Mouse (Mus musculus): ENCODE data around the gene Ccdc103. TPM values are rescaled to one million over a fixed set of nuclear protein-coding genes. Genes with fewer than 3 reads are reported as not detected.
A peak's percentile ranks its signal among the peaks of the same experiment; 100 is the strongest.

Gene Ccdc103
- total and polyA plus RNA-seq, 3 experiments, result 1.4 to 1.6 TPM; not detected in 1

DNA sequence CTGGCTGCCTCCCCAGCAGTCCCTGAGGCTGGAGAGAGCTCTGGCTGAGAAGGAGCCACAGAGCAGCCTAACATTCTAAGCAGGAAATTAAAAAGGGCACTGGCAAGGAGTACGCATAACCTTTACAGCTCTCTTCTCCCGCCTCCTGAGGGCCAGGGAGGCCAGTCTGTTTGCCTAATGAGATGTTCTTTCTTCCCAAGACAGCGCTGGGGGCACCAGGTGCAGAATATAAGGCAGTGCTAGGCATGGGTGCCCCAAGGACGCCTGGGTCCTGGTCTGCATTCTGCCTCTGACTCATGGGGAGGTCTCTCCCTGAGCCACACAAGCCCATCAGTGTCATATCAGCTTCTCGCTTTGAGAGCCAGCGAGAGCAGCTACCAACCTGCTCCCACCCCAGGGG, 40.5 kb downstream of the Ccdc103 start:
- H3K4me3 ChIP-seq (ENCODE audit: control insufficient read depth in 1 of 2, insufficient read depth in 1 of 2, low read depth in 2 of 2, low read length in 2 of 2), result no peak overlapping the region
- H3K4me1 ChIP-seq (ENCODE audit: control insufficient read depth in 1 of 2, insufficient read depth in 2 of 2, low read length in 2 of 2), result peaks cover 3 to 9% of the 10 kb centered on the region in 2 experiments; a peak in 3 of 4 replicates
- peaks cover 11 to 14% of the 10 kb centered on the region in 2 experiments for H3K36me3 ChIP-seq (ENCODE audit: control insufficient read depth in 1 of 2, insufficient read depth in 2 of 2, low read length in 2 of 2)
- TF ChIP-seq SIN3A (IDR thresholded peaks at IDR 0.05; ENCODE audit: low read length) (no peak), POLR2A (IDR thresholded peaks at IDR 0.05; ENCODE audit: control insufficient read depth in 1 of 2, insufficient read depth in 1 of 2, low read depth in 1 of 2, low read length in 2 of 2, poor library complexity in 1 of 2) (no peak; a peak in 1 of 4 replicates), TBP (IDR thresholded peaks at IDR 0.05; ENCODE audit: low read depth, low read length) (no peak), MYC (IDR thresholded peaks at IDR 0.05; ENCODE audit: low read depth, low read length) (no peak), MXI1 (IDR thresholded peaks at IDR 0.05; ENCODE audit: low read depth, low read length) (no peak), MAFK (IDR thresholded peaks at IDR 0.05; ENCODE audit: borderline replicate concordance, low read depth, low read length) (no peak), USF1 (IDR thresholded peaks at IDR 0.05; ENCODE audit: low read depth, low read length) (no peak), TCF12 (IDR thresholded peaks at IDR 0.05; ENCODE audit: low read depth, low read length) (no peak), CTCF (IDR thresholded peaks at IDR 0.05 in 2 of 3, conservative IDR thresholded peaks at IDR 0.05 in 1 of 3; ENCODE audit: control insufficient read depth in 1 of 3, insufficient read depth in 1 of 3, low read depth in 2 of 3, low read length in 3 of 3, poor library complexity in 1 of 3, severe bottlenecking in 1 of 3) (no peak), SMC3 (IDR thresholded peaks at IDR 0.05; ENCODE audit: low read depth, low read length) (no peak), ZMIZ1 (IDR thresholded peaks at IDR 0.05; ENCODE audit: low read depth, low read length) (no peak), ELF1 (IDR thresholded peaks at IDR 0.05; ENCODE audit: low read depth, low read length) (no peak), ETS1 (IDR thresholded peaks at IDR 0.05; ENCODE audit: low read depth, low read length) (no peak), RAD21 (IDR thresholded peaks at IDR 0.05; ENCODE audit: low read depth, low read length) (no peak), TAL1 (IDR thresholded peaks at IDR 0.05; ENCODE audit: low read length) (no peak), ZNF384 (IDR thresholded peaks at IDR 0.05; ENCODE audit: low read depth, low read length) (no peak), MYB (IDR thresholded peaks at IDR 0.05; ENCODE audit: low read depth, low read length) (no peak), KAT2A (conservative IDR thresholded peaks at IDR 0.05; ENCODE audit: low read depth, low read length) (no peak)
- no peak for DNase-seq (ENCODE audit: low read depth, low spot score)
- no peaks in the 10 kb centered on the region for H3K27me3 ChIP-seq (ENCODE audit: control insufficient read depth in 1 of 2, insufficient read depth in 2 of 2, low read length in 2 of 2)
- H3K27ac ChIP-seq (ENCODE audit: control insufficient read depth, low read depth, low read length), result no peak overlapping the region
- H3K9me3 ChIP-seq (replicated peaks; ENCODE audit: insufficient read depth, low read length), result no peaks in the 10 kb centered on the region
- H3K79me2 ChIP-seq (ENCODE audit: control insufficient read depth, insufficient read depth, low read length, poor library complexity), result peaks cover 52% of the 10 kb centered on the region
- no peak overlapping the region for H3K9ac ChIP-seq (ENCODE audit: control insufficient read depth, low read depth, low read length, poor library complexity, severe bottlenecking)

DNA sequence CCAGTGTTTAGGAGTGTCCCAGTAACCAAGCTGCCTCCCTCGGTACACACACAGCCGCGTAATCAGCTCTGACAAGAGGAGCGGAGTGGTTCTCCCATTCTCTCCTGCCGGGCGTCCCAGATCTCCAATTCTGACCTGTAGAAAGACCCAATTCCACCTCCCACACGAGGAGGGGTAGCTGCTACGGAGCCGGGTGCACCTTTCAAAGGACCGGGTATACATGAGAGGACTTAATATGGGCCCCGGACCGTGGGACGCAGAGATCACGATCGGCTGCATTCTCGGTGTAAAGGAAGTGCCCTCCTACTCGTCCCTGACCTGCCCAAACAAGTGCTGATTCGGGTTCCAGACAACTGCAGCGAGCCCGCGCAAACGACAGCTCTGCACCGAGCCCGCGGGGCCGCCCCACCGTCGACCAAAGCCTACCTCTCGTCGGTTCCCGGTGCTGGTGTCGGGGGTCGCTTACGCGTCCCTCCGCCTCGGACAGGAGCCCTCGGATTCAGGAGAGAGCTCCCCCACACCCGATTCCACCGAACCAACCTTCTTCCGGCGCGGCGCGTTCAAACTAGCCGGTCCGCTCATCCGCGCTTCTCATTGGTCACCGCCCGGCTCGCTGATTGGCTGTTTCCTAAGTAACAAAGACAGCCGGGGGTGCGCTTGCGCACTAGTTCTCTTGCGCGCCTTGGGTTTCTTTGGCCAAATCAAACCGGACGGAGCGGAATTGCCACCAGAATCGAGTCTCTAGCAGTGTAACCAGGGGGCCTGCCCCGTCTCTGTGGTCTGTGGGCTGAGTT, 43.8 kb downstream of the Ccdc103 start, which contains the start of gene Kif18b:
Gene Kif18b (minus strand): TSS at position 568 of the 794 bp plus-strand sequence.
- Histone ChIP-seq H3K9me3 (replicated peaks; ENCODE audit: insufficient read depth, low read length) (no peaks in the 10 kb centered on the region), H3K36me3 (ENCODE audit: control insufficient read depth in 1 of 2, insufficient read depth in 2 of 2, low read length in 2 of 2) (peaks cover 3 to 12% of the 10 kb centered on the region in 2 experiments), H3K79me2 (ENCODE audit: control insufficient read depth, insufficient read depth, low read length, poor library complexity) (peaks cover 44% of the 10 kb centered on the region), H3K4me3 (ENCODE audit: control insufficient read depth in 1 of 2, insufficient read depth in 1 of 2, low read depth in 2 of 2, low read length in 2 of 2) (peak within 1 kb of the TSS; percentile 86 to 87), H3K27me3 (ENCODE audit: control insufficient read depth in 1 of 2, insufficient read depth in 2 of 2, low read length in 2 of 2) (no peaks in the 10 kb centered on the region; a peak in 1 of 4 replicates), H3K27ac (ENCODE audit: control insufficient read depth, low read depth, low read length) (peak within 1 kb of the TSS; percentile 95), H3K9ac (ENCODE audit: control insufficient read depth, low read depth, low read length, poor library complexity, severe bottlenecking) (peak within 1 kb of the TSS; percentile 87), H3K4me1 (ENCODE audit: control insufficient read depth in 1 of 2, insufficient read depth in 2 of 2, low read length in 2 of 2) (peaks cover 3 to 9% of the 10 kb centered on the region in 2 experiments; a peak in 3 of 4 replicates)
- peak; percentile 100 for DNase-seq (ENCODE audit: low read depth, low spot score)
- TF ChIP-seq ETS1 (IDR thresholded peaks at IDR 0.05; ENCODE audit: low read depth, low read length), result no peak
- TF ChIP-seq TBP (IDR thresholded peaks at IDR 0.05; ENCODE audit: low read depth, low read length), result peak; percentile 90
- peak; percentile 58; the same call in 1 of the 2 replicates for TF ChIP-seq ELF1 (IDR thresholded peaks at IDR 0.05; ENCODE audit: low read depth, low read length)
- TF ChIP-seq NRF1 (IDR thresholded peaks at IDR 0.05; ENCODE audit: insufficient read depth, low read depth, low read length, poor library complexity, severe bottlenecking), result peak; percentile 92
- no peak for TF ChIP-seq JUND (IDR thresholded peaks at IDR 0.05; ENCODE audit: low read depth, low read length)
- TF ChIP-seq ZKSCAN1 (IDR thresholded peaks at IDR 0.05; ENCODE audit: low read depth, low read length), result no peak
- peak; percentile 92 for TF ChIP-seq NELFE (IDR thresholded peaks at IDR 0.05; ENCODE audit: low read depth, low read length)
- peak; percentile 69 for TF ChIP-seq MYC (IDR thresholded peaks at IDR 0.05; ENCODE audit: low read depth, low read length)
- TF ChIP-seq POLR2A (IDR thresholded peaks at IDR 0.05; ENCODE audit: control insufficient read depth in 1 of 2, insufficient read depth in 1 of 2, low read depth in 1 of 2, low read length in 2 of 2, poor library complexity in 1 of 2), result peak; percentile 64 to 97; a peak in 3 of 4 replicates
- no peak for TF ChIP-seq POLR2AphosphoS5 (IDR thresholded peaks at IDR 0.05; ENCODE audit: borderline replicate concordance, low read depth, low read length)
- TF ChIP-seq CTCF (IDR thresholded peaks at IDR 0.05 in 2 of 3, conservative IDR thresholded peaks at IDR 0.05 in 1 of 3; ENCODE audit: control insufficient read depth in 1 of 3, insufficient read depth in 1 of 3, low read depth in 2 of 3, low read length in 3 of 3, poor library complexity in 1 of 3, severe bottlenecking in 1 of 3), result no peak
- TF ChIP-seq ZC3H11A (IDR thresholded peaks at IDR 0.05; ENCODE audit: low read depth, low read length), result no peak
- 0 out of 2 replicates have a peak, but pooled peaks have one; percentile 3 for TF ChIP-seq ZNF384 (IDR thresholded peaks at IDR 0.05; ENCODE audit: low read depth, low read length)
- 0 out of 4 replicates have a peak, but pooled peaks of 1 of the 2 experiments have one; percentile 4 for TF ChIP-seq EP300 (IDR thresholded peaks at IDR 0.05; ENCODE audit: low read depth in 1 of 2, low read length in 2 of 2)
- TF ChIP-seq TAL1 (IDR thresholded peaks at IDR 0.05; ENCODE audit: low read length), result no peak
- peak; percentile 29; the same call in 1 of the 2 replicates for TF ChIP-seq TCF12 (IDR thresholded peaks at IDR 0.05; ENCODE audit: low read depth, low read length)
- TF ChIP-seq MAZ (IDR thresholded peaks at IDR 0.05; ENCODE audit: low read depth, low read length), result no peak
- TF ChIP-seq RAD21 (IDR thresholded peaks at IDR 0.05; ENCODE audit: low read depth, low read length), result no peak
- peak; percentile 75 for TF ChIP-seq HCFC1 (IDR thresholded peaks at IDR 0.05; ENCODE audit: low read depth, low read length)

Data from MEL (cell line).